Mouse (Mus musculus) gastrocnemius, postnatal 4 days (tissue): Measurements from ENCODE around the gene Homer2. TPM values are rescaled to one million over a fixed set of nuclear protein-coding genes. Genes with fewer than 3 reads are reported as not detected.

ENCODE experiments used
- DNase-seq, 2 experiments: peaks; one replicate each; pipeline ENCODE4 v3.0.0; 2021 to 2022; ENCODE audit warnings: low spot score in 2 of 2, mixed read lengths in 2 of 2
- total RNA-seq, 2 experiments: library from RNA; stranded (reverse); gene quantifications; 2 replicates each; pipeline ENCODE4 v1.2.3; 2021

The Homer2 gene
- total RNA-seq, 2 experiments from 2014 or later: 22.3 to 23.3 TPM

DNA sequence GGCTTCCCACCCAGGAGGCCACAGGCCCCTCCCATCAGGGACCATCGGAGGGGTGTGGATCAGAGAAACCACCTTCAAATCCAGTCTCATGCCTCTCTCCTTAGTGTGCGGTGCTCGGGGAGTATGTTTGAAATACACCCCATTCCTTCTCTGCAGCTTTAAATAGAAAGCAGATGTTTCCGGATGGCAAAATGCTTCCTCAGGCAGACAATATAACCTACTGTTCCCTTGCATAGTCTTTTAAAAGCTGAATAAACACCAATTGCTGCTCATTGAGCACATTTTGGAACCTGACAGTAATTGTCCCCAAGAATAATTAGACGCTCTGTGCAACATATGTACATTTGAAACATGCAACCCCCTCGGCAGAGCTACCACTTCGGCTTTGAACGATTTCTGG, 53.3 kb downstream of the Homer2 start:
- DNase-seq: no peak

DNA sequence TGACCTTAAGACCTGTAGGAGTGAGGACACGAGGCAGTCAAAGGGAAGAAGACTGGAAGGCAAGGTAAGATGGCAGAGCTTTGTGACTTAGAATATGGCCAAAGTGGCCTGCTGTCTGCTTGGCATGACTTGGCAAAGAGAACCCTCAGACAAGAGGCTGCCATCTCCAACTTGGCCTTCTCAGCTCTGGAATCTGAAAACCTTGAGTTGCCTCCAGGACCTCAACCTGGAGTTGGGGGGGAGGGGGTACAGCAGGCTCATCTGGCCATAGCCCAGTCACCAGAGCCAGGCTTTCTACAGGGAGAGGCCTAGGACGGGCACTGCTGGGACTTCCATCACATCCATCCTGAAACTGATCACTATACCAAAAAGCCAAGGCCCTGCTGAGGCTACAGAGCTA, 55.0 kb downstream of the Homer2 start:
- DNase-seq: no peak

DNA sequence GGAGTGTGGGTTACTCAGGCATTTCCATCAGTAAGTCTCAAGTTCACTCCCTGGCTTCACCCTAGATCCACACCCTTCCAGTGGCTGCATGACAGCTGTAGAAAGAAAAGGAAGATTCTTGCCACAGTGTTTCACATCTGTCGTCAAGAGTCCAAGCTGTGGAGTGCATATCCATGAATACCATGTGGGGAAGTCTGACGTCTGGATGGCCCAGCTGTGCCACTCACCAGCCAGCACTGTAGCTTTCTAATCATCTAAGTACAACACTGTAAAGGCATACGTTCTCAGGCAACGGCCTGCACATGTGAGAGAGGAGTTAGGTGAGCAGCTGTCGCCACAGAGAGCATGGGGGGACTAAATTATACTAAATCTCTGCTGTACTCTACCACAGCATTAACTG, 56.0 kb downstream of the Homer2 start:
- DNase-seq: no peak

DNA sequence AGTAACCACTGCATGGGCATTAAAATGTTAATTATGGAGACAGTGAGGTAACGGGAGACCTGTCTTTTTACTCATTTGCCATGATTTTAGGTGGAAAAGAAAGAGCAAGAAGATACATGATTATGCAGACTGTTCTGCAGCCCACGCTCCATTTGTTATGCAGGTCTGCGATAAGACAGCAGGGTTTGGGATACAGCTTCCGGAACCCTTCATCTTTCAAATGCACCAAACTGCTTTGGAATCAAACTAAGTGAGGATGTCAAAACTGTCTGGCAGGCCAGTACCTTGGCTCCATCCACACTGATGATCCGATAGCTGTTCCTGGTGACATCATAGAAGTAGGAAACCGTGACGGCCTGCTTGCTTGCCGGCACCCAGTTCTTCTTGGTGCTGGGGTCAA, 58.1 kb downstream of the Homer2 start:
- no peak for DNase-seq

DNA sequence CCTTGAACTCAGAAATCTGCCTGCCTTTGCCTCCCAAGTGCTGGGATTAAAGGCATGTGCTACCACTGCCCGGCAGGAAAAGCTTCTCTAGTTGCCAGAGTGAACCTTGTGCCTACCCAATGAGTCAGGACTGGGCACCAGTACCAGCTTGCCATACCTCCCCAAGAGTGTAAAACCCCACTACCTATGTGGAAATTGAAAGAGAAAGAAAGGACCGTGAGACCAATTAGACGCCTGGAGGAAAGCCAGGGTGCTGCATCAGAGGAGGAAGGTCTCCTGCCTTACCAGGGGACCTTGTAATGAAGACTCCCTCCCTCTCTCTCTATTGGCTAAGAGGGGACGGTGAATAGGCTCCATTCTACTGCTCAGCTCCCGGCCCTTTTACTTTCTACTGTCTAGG, 59.4 kb downstream of the Homer2 start:
- no peak for DNase-seq

DNA sequence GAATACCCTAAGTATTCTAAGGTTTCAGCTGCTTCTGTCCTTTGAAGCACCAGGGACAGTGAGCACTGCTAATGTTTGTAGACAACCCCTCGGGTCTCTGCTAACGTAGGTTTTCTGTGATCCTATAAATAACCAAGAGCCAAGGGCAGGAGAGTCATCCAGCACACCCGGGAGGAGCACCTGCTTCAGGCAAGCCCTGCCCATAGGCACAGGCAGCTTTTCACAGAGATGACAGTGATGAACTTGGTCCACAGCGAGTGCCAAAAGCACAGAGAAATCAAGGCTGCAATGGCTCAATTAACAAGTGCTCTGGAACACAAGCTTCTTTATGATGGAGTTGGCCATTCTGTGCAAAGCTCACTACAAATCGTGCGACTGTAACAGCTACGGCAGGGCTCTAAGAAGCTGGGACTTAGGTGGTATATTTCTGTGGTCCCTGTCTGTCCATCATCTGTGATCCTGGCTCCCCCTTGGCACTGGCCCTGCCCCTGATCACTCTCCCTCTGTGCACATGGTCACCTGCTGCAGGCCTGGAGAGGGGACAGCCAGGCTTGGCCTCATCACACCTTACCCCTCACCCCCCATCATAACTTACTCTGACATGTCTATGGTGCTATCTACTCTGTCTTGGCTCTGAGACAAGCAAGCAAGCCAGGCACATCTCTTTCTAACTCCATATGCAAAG, 62.6 kb downstream of the Homer2 start:
- no peak for DNase-seq

DNA sequence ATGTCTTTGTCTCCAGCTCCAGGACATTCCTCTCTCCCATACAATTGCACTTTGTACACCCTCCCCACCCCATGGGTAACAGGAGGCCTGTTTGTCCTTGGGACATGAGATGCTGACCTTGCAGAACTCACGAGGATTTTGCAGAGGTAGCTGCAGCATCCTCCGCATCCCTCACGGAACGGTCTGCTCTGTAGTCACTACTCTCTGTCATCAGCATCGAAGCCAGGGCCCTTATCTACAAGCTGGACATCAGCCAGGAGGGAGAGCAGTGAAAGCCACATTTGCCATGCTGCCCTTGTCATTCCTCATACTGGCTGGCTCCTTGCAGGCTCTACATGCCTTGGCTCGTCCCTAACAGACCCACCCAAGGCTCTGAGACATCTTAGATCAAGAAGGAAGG, 66.2 kb downstream of the Homer2 start:
- DNase-seq: no peak

DNA sequence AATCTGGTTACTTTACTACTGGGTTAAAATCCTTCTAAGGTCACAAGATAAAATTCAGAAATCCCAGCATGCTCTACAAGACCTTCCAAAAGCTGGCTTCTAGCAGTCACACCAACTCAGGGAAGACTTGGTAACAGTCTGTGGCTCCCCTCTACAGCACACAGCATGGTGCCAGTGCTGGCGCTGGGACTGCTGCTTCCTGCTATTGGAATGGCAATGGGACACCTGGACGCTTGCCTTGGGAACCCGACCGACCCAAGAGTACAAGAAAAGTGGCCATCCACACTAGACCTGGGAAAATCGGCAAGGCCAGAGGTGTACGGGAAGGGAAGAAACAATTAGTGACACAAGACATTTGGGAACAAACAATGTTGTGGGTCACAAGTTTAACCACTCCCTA, 74.7 kb downstream of the Homer2 start:
- no peak for DNase-seq

DNA sequence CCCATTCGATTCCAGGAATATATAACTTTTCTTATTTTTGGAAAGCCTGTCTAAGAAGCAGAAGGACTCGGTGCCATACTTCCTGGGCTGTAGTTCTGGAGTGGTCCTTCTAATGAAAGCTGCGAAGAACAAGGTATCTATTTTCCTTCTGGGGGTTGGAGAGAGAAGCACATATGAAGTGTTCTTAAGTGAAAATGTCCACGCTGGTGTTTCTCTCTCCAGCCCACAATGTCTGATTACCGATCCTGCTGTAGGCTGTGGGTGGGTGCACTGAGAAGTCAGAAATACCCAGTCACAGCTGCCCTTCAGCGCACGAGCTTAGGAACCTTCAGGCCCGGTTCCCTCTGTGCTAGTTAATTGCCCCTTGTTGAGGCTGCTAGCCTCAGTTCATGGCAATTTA, 76.1 kb downstream of the Homer2 start:
- DNase-seq: no peak

DNA sequence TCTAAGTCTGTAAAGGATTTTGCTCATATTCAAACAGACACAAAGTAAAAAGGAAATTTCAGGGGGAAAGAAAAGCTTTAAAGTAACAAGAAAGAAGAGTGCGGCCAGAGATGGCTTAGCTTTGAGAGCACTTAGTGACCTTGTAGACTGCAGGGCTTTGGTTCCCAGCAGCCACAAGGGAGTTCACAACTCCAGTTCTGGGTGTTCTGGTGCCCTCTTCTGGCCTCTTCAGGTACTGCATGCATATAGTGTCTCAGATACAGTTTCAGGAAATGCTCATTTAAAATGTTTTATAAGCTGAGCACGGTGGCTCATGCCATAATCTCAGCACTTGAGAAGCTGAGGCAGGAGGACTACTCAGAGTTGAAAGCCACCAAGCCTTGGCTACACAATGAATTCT, 80.9 kb downstream of the Homer2 start:
- DNase-seq: no peak

DNA sequence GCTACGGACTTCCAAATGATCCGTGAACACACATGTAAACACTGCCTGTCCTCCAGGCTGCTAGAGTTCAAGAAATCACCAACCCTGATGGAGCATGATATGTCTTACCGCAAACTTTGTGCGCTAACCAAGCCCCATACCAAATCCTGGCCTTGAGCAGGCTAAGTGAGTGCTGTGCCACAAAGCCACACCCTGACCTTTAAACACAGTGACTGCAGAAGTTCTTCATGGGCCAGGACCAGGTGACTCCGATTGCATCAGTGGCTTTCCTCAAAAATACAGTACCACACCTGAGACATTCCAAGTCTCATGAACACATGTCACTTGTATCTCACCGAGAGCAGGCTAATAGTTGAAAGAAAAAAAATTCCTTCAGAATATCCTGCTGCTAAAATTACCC, 83.6 kb downstream of the Homer2 start:
- no peak for DNase-seq

DNA sequence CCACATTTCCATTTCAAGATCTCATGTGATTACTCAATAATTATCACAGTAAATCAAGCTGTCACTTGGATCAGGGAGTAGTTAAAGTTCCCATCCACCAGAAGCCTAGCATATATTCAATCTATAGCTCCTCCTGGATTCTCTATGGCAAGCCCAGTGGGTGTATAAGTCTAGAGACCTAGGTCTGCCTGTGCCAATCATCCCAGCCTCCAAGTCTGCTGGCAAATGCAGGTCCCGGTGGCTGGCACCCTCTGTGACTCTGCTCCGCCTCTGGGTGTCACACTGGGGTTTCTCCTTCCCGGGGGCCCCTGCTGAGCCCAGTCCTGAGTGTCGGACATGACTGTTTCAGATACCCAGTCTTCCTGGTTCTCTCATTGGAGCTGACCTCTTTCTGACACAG, 84.5 kb downstream of the Homer2 start:
- DNase-seq: no peak

DNA sequence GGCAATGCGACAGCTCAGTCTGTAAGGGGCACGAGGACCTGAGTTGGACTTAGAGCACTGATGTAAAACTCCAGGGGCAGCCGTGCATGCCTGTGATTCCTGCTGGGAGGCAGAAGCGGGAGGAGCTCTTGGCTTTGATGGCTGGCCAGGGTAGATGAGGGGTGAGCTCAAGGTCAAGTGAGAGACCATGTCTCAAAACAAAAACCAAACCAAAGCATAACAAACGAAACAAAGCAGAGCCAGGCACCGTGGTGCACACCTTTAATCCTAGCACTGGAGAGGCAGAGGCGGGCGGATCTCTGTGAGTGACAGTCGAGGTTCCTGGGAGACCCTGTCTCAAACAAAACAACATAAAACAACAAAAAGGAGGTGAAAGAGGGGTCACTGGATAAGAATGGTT, 92.3 kb downstream of the Homer2 start:
- DNase-seq: no peak

DNA sequence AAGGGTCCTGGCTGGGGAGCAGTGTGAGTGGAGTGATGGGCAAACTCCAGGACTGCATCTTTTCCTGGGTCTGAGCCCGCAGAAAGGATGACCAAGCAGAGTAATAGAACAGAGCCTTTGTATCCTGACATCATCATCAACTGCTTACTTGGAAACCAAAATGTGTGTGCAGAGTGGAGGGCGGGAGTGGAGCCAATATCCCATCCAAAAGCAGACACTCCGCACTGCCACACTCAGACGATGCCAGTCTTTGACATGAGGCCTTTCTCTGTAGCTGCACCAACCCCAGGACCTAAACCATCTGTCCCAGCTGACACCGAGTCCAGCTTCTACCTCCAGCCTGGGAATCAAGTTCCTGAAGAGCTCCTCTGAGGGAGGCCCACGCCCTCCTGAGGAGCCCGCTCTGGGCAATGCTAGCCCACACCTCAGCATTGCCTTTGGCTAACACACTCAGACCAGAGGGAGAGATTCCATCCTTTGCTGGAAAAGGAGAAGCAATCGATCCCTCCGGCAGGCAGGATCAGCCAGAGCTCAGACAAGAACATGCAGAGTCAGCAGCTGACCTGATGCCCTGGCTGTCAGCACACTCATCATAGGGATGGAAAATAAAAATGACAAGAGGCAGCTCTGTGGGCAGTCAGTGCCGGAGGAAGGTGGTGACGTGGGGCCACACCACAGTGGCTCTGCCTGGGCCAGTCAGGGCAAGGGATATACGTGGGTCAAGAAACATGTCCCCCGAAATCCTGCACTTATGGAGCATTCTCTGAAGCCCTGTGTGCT, 94.3 kb downstream of the Homer2 start:
- DNase-seq: no peak

DNA sequence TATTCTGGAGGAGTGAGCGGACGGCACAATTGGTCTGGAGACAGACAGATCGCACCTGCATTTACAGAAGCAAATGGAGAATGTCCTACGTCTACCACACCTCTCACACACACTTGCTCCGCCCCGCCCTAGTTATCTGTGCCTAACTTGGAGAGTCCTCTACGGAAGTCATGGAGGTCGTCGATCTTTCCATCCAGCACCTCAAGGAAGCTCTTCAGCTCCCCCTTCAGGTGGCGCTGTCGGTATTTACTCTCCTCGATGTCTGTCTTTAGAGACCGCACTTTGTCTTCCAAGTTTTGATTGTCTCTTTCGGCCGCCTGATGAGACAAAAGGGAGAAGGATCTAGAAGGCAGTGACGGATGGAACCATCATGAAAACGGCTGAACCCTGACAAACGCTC, 97.2 kb downstream of the Homer2 start:
- DNase-seq: peak in 1 of 2 experiments; percentile 26

DNA sequence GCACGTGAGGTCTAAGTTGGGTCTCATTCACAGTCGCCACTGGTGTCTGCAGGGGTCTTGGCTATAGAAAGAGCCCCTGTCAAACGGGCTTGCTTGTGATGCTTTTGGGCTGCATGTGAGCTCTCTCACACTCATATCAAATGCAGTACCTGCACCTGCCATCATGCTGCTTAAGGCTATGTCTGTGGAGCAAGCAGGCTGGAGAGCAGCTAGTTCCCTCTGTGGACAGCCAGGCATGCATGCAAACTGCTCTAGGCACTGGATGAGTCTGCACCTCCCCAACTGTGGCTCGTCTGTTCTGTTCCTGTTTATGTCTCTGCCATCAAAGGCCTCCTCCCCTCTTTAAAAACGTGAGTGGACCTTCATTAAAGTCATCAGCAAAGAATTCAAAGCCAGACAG, 100.9 kb downstream of the Homer2 start:
- DNase-seq: no peak

DNA sequence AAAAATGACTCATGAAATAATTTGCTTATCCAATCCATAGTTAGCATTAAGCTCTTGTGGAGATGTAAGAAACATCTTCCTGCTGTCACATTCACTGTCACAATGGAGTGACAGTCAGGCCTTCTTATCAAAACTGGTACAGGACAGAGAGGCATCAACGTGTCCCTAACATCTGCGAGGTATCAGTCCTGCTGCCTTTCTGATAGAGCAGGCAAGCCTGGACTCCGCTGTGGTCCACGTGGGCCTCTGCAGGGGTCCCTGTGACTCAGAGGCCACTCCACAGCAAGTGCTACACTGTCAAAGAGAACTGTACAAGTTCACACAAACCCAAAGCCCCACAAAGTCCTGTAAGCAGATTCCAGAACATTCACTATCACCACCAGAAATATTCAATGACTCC, 101.8 kb downstream of the Homer2 start:
- no peak for DNase-seq

DNA sequence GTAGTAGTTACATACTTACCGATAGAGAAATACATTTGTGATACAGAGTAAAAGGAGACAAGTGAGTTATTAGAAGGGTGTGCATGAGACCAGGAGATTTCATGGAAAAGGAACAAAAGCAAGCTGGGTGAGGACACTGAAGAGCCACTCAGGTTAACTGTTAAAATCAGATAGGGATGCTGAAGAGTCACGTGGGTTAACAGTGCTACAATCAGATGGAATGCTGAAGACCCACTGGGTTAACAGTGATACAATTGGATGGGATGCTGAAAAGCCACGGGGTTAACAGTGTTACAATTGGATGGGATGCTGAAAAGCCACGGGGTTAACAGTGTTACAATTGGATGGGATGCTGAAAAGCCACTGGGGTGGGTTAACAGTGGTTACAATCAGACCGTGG, 102.3 kb downstream of the Homer2 start:
- no peak for DNase-seq

DNA sequence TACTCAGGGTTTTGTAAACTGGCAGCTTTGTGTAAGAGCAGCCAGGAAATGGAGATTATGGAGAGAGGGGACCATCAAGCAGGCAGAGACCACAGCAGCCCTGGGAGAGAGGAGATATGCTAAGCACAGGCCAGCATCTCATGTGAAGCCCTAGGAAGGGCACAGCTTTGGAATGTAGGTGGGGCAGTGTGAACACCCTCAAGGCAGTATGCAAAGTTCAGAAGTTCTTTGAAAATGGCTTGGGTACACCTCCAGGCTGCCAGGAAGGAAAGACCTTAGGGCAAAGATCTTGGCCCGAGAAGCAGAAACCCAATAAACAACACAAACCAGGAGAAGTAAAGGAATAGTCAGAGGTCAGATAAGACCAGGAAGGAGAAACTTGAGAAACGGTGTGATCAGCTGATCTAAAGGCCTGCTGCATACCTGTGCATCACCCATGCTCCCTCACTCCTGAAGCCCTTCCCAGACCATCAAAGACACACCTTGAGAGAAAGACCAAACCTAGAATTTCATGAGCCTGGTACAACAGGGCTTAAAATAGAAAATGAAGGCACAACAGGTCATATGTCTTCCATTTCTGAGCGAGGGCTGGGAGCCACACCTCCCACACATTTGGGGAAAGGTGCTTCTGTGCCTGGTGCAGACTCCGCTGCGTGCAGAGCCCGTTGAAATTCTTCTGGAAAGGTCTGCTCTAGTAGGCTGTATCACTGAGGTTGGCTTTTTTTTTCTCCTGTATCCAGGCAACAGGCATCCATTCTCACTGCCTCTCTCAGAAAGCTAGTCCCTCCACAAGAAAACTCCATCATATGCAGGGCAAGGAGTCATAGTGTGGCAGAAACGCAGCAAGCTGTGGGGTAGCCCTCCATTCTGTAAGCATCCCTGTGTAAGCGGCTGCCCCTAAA, 107.7 kb downstream of the Homer2 start:
- DNase-seq: no peak

DNA sequence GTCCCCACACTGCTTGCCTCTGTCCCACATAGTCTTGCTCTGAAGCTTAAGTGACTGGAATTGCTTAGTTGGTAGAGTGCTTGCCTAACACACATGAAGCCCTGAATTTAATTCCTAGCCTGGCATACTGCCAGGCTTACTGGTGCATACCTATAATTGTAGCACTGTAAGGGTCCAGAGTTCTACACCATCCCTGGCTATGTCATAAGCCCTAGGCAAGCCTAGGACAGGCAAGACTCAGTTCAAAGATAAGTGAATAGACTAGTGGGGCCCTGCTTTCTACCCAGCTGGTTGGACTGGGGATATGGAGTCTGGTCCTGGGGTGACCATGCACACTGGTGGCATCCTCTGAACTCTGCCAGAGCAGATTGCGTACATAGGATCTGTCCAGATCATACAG, 109.7 kb downstream of the Homer2 start:
- DNase-seq: no peak

DNA sequence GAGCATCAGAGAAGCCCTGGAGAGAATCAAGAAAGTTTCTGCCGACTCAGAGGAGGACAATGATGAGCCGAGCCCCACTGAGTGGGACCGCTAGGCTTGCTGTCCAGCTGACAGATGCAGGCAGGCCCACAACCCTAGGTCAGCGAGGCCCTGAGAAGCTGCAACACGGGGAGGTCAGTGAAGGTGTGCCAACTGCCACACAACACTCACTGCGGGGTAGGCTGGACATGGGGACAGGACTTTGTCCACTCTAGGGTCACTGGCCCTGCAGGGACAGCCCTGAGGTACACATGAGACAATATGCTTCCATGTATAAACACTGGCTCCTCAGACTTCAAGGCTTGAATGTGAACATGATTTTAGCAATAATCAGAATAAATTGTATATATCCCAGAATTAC, 111.2 kb downstream of the Homer2 start:
- DNase-seq: no peak

DNA sequence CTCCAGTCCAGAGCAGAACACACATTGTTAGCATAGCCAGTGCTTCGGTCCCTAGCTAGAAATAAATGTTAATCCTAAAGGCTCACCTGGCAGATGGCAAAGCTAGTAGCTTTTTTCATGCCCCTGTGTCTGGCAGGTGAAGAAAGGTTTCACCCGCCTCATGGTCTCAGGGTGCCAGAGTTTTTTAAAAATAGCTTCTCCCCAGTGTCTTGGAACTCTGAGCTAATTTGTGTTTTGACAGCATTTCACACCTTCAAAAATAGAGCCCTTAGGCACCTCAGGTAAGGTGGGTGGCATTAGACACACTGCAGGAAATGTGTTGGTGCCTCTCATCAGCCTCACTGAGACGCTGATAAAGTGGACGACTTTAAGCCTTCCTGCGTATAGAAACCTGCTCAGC, 112.3 kb downstream of the Homer2 start:
- no peak for DNase-seq
